Mouse (Mus musculus): ENCODE data around the gene Gm28171.
"Not testable (repeated sequence)": the region's sequence is repeated elsewhere in the genome, so short reads cannot be mapped to it uniquely, and the experiment has no call there.

The Gm28171 gene

GRCm38 (mm10) chrY:5793095-5793494, at the start of gene Gm28171:
TSS of gene Gm28171 (plus strand) at chrY:5793395.
- DNase-seq = not testable (repeated sequence)
